In the genomic region with DNA sequence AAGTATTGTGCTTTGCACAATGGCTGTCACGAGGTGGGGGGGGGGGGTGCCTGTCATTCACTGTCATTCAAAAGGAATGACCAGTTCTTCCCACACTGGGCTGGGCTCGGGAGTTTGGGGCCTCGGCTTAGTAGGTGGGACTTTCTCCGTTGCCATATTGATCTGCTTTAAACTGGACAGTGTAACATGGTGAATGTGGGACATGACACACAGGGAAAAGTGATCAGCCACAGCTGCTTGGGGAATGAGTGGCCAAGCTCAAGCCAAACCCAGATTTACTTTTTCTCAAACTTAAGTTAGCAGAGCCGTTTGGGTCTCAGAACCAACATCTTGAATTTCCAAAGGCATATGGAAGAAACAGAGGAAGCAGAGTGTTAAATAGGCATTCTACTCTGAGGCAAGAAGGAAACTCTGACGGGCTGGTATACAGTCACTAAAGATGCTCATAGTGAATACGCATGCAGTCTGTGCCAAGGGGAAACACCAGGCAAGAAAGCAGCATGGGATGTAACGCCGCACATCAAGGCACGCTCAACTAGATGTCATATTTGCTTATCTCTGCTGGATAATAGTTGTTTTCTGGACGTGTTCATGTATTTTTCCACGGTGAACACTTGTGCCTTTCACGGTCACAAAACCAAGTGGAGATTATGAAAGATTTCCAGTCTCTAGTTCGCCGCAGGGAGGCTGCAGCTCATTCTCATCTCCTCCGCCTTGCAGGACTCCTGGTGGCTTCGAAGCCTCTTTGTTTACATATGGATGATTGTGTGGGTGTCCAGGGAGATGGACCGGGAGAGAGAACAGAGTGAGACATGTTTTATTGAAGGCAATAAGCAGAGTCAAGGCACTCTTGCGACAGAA, we compare ENCODE assay signal across 12 mouse cellular contexts.
A peak's percentile ranks its signal among the peaks of the same experiment; 100 is the strongest.
DNase-seq lines count a peak whose midpoint lies in the region; ATAC-seq and TF ChIP-seq lines count a peak whose summit lies in the region.
"Had no signal": no experiment of that assay in that cellular context is flagged by ENCODE, and none has a peak within 500 bp of the region (broad histone marks: within the 10 kb centered on the region; RNA-seq: fewer than 3 reads in every experiment).

No protein-coding gene starts in this region.

- peak overlapping the region; percentile 22; the same call in 1 of the 2 replicates for H3K27ac ChIP-seq in forebrain, embryonic 10.5 days
- H3K27ac ChIP-seq in forebrain, embryonic 12.5 days, result no peak overlapping the region
- H3K27ac ChIP-seq in lung, embryonic 15.5 days, result peak overlapping the region; percentile 32
- H3K27ac ChIP-seq in midbrain, embryonic 10.5 days (replicated peaks), result peak overlapping the region; percentile 34; the same call in 1 of the 2 replicates
- peak overlapping the region; percentile 49; the same call in 1 of the 2 replicates for H3K27ac ChIP-seq in stomach, postnatal 0 days (replicated peaks)
- H3K27ac ChIP-seq in kidney, embryonic 16.5 days (ENCODE audit: low read length), result no peak overlapping the region

- 86% methylated on average over 19 of the region's 19 CpGs for WGBS in forebrain, embryonic 10.5 days
- WGBS in forebrain, embryonic 12.5 days, result 74% methylated on average over 19 of the region's 19 CpGs
- WGBS in lung, embryonic 15.5 days, result 43% methylated on average over 19 of the region's 19 CpGs
- WGBS in midbrain, embryonic 10.5 days, result 78% methylated on average over 19 of the region's 19 CpGs
- 61% methylated on average over 19 of the region's 19 CpGs for WGBS in stomach, postnatal 0 days
- WGBS in kidney, embryonic 16.5 days, result 69% methylated on average over 19 of the region's 19 CpGs

- H3K36me3 ChIP-seq in forebrain, embryonic 10.5 days (replicated peaks), result no peaks in the 10 kb centered on the region
- H3K36me3 ChIP-seq in forebrain, embryonic 12.5 days (replicated peaks), result no peaks in the 10 kb centered on the region
- H3K36me3 ChIP-seq in lung, embryonic 15.5 days, result no peaks in the 10 kb centered on the region
- no peaks in the 10 kb centered on the region for H3K36me3 ChIP-seq in midbrain, embryonic 10.5 days
- H3K36me3 ChIP-seq in stomach, postnatal 0 days (ENCODE audit: control insufficient read depth, insufficient read depth, low read length), result no peaks in the 10 kb centered on the region
- no peaks in the 10 kb centered on the region for H3K36me3 ChIP-seq in kidney, embryonic 16.5 days (ENCODE audit: insufficient read depth, low read length)
- H3K36me3 ChIP-seq: G1E; limb, embryonic 13.5 days had no signal

- H3K9me3 ChIP-seq in forebrain, embryonic 10.5 days, result no peaks in the 10 kb centered on the region
- H3K9me3 ChIP-seq in forebrain, embryonic 12.5 days, result no peaks in the 10 kb centered on the region
- no peaks in the 10 kb centered on the region for H3K9me3 ChIP-seq in lung, embryonic 15.5 days
- H3K9me3 ChIP-seq in midbrain, embryonic 10.5 days (replicated peaks), result no peaks in the 10 kb centered on the region
- no peaks in the 10 kb centered on the region for H3K9me3 ChIP-seq in stomach, postnatal 0 days (ENCODE audit: control insufficient read depth, low read length)
- H3K9me3 ChIP-seq in kidney, embryonic 16.5 days (ENCODE audit: low read length), result no peaks in the 10 kb centered on the region
- H3K9me3 ChIP-seq: G1E; limb, embryonic 13.5 days had no signal

- H3K4me2 ChIP-seq in forebrain, embryonic 12.5 days, result no peak overlapping the region
- H3K4me2 ChIP-seq in lung, embryonic 15.5 days, result peak overlapping the region; percentile 1; the same call in 1 of the 2 replicates
- H3K4me2 ChIP-seq in stomach, postnatal 0 days (replicated peaks; ENCODE audit: low read depth), result no peak overlapping the region
- H3K4me2 ChIP-seq in kidney, embryonic 16.5 days (replicated peaks; ENCODE audit: low read depth, low read length), result no peak overlapping the region

- TF ChIP-seq EP300 in stomach, postnatal 0 days (optimal IDR thresholded peaks at IDR 0.05), result no peak

- no peak for ATAC-seq in forebrain, embryonic 12.5 days (ENCODE audit: low FRiP score)
- peak; percentile 75 for ATAC-seq in lung, embryonic 15.5 days (ENCODE audit: borderline replicate concordance, extremely low read depth, low FRiP score, low TSS enrichment)
- ATAC-seq in stomach, postnatal 0 days (ENCODE audit: low FRiP score, low TSS enrichment), result no peak
- ATAC-seq in kidney, embryonic 16.5 days (ENCODE audit: low FRiP score, low TSS enrichment), result no peak
- ATAC-seq: inflammation-experienced regulatory T-cells, adult 6 months had no signal

- no peak for TF ChIP-seq CTCF in stomach, postnatal 0 days (IDR thresholded peaks at IDR 0.05; ENCODE audit: low read depth)

- H3K27me3 ChIP-seq in forebrain, embryonic 10.5 days (ENCODE audit: poor library complexity, severe bottlenecking), result no peaks in the 10 kb centered on the region
- H3K27me3 ChIP-seq in forebrain, embryonic 12.5 days, result 0 out of 2 replicates have a peak, but pooled peaks cover 4% of the 10 kb centered on the region
- H3K27me3 ChIP-seq in lung, embryonic 15.5 days, result no peaks in the 10 kb centered on the region
- H3K27me3 ChIP-seq in midbrain, embryonic 10.5 days (ENCODE audit: low read depth, poor library complexity, severe bottlenecking), result no peaks in the 10 kb centered on the region
- no peaks in the 10 kb centered on the region for H3K27me3 ChIP-seq in stomach, postnatal 0 days (ENCODE audit: control insufficient read depth, insufficient read depth, low read length)
- H3K27me3 ChIP-seq in kidney, embryonic 16.5 days (ENCODE audit: insufficient read depth, low read length), result no peaks in the 10 kb centered on the region
- H3K27me3 ChIP-seq: limb, embryonic 13.5 days had no signal

- no peak overlapping the region for H3K4me3 ChIP-seq in forebrain, embryonic 10.5 days
- H3K4me3 ChIP-seq in forebrain, embryonic 12.5 days (replicated peaks), result no peak overlapping the region
- H3K4me3 ChIP-seq in lung, embryonic 15.5 days, result no peak overlapping the region
- H3K4me3 ChIP-seq in midbrain, embryonic 10.5 days, result no peak overlapping the region
- no peak overlapping the region for H3K4me3 ChIP-seq in stomach, postnatal 0 days (ENCODE audit: low read depth, low read length)
- H3K4me3 ChIP-seq in kidney, embryonic 16.5 days (ENCODE audit: low read length), result no peak overlapping the region
- H3K4me3 ChIP-seq: limb, embryonic 13.5 days had no signal

- H3K4me1 ChIP-seq in forebrain, embryonic 10.5 days, result peaks cover 7% of the 10 kb centered on the region; the same call in 1 of the 2 replicates
- peaks cover 9% of the 10 kb centered on the region; the same call in 1 of the 2 replicates for H3K4me1 ChIP-seq in forebrain, embryonic 12.5 days
- peaks cover 6% of the 10 kb centered on the region; the same call in 1 of the 2 replicates for H3K4me1 ChIP-seq in lung, embryonic 15.5 days
- H3K4me1 ChIP-seq in midbrain, embryonic 10.5 days, result peaks cover 24% of the 10 kb centered on the region
- H3K4me1 ChIP-seq in stomach, postnatal 0 days (replicated peaks; ENCODE audit: control insufficient read depth, insufficient read depth), result no peaks in the 10 kb centered on the region
- H3K4me1 ChIP-seq in kidney, embryonic 16.5 days (ENCODE audit: insufficient read depth, low read length), result peaks cover 7% of the 10 kb centered on the region; the same call in 1 of the 2 replicates

- no peak for DNase-seq in forebrain, embryonic 10.5 days (ENCODE audit: extremely low spot score, low spot score)
- no peak for DNase-seq in lung, postnatal 25 days (ENCODE audit: low spot score)
- no peak for DNase-seq in midbrain, embryonic 10.5 days (ENCODE audit: low spot score)
- DNase-seq in stomach, postnatal 0 days (ENCODE audit: low spot score), result no peak
- DNase-seq in right cerebral cortex, adult 2 months (ENCODE audit: low spot score in 2 of 2), result no peak
- DNase-seq: layer of hippocampus, adult 9-11 months had no signal

- H3K9ac ChIP-seq in forebrain, embryonic 12.5 days, result no peak overlapping the region
- no peak overlapping the region for H3K9ac ChIP-seq in lung, embryonic 15.5 days
- H3K9ac ChIP-seq in stomach, postnatal 0 days (ENCODE audit: low read length), result no peak overlapping the region
- H3K9ac ChIP-seq in kidney, embryonic 16.5 days (replicated peaks; ENCODE audit: low read length), result no peak overlapping the region
- H3K9ac ChIP-seq: limb, embryonic 13.5 days had no signal

Comparison
In these comparisons a context has a peak if more than half of its experiments do, and no peak if none do; other contexts are left out.
1. H3K27ac ChIP-seq: peak in forebrain, embryonic 10.5 days (single experiment), lung, embryonic 15.5 days (single experiment), midbrain, embryonic 10.5 days (single experiment) and stomach, postnatal 0 days (single experiment); none in forebrain, embryonic 12.5 days (single experiment) and kidney, embryonic 16.5 days (single experiment).